Mouse (Mus musculus) midbrain, embryonic 16.5 days (tissue): ENCODE data around the gene Gm8882. TPM values are rescaled to one million over a fixed set of nuclear protein-coding genes. Genes with fewer than 3 reads are reported as not detected.
"Not testable (repeated sequence)": the region's sequence is repeated elsewhere in the genome, so short reads cannot be mapped to it uniquely, and the experiment has no call there.

Experiments used
- ATAC-seq: fragments of 200-750 bp; cut with Nextera tagmentation; 2 replicates; pipeline ENCODE4 v1.8.0; 2017; ENCODE audit warnings: moderate TSS enrichment
- H3K27ac ChIP-seq: fragments of 300-500 bp; sonication (generic); 2 replicates; pipeline ENCODE4 v1.5.1; 2014; ENCODE audit warnings: mild to moderate bottlenecking, low read length, mixed read lengths
- H3K27me3 ChIP-seq: fragments of 300-500 bp; sonication (generic); 2 replicates; pipeline ENCODE4 v1.6.1; 2014; ENCODE audit warnings: low read depth, low read length, mixed read lengths; ENCODE audit not compliant: control insufficient read depth, insufficient read depth
- H3K36me3 ChIP-seq: fragments of 300-500 bp; sonication (generic); 2 replicates; pipeline ENCODE4 v1.6.1; 2014; ENCODE audit warnings: mild to moderate bottlenecking, low read length, moderate library complexity, mixed read lengths; ENCODE audit not compliant: control insufficient read depth, insufficient read depth
- H3K4me1 ChIP-seq: fragments of 300-500 bp; sonication (generic); 2 replicates; pipeline ENCODE4 v1.6.1; 2014; ENCODE audit warnings: mild to moderate bottlenecking, low read length, mixed read lengths; ENCODE audit not compliant: control insufficient read depth, insufficient read depth
- H3K4me2 ChIP-seq: fragments of 300-500 bp; sonication (generic); 2 replicates; pipeline ENCODE4 v1.6.1; 2014; ENCODE audit warnings: mild to moderate bottlenecking, low read length, mixed read lengths
- H3K4me3 ChIP-seq: fragments of 300-500 bp; sonication (generic); 2 replicates; pipeline ENCODE4 v1.5.1; 2014; ENCODE audit warnings: low read depth, mild to moderate bottlenecking, low read length, moderate library complexity, mixed read lengths
- H3K9ac ChIP-seq: fragments of 300-500 bp; sonication (generic); 2 replicates; pipeline ENCODE4 v1.6.1; 2014; ENCODE audit warnings: low read depth, low read length, mixed read lengths
- H3K9me3 ChIP-seq: fragments of 300-500 bp; sonication (generic); replicated peaks from 2 replicates; pipeline ENCODE4 v1.6.1; 2014; ENCODE audit warnings: mild to moderate bottlenecking, low read length, mixed read lengths; ENCODE audit not compliant: control insufficient read depth, poor library complexity, severe bottlenecking
- WGBS: fragments of 180-500 bp; shearing (Covaris S2); extraction: QIAGEN DNeasy Blood & Tissue Kit; methylation state at CpG from one replicate; pipeline ENCODE4 v1.1.7; 2014; 5-methylcytosine and 5-hydroxymethylcytosine counted together
- polyA plus RNA-seq: library from polyadenylated mRNA; unstranded; fragments of >200 nt; fragmentation: Nextera tagmentation; extraction: Ambion mirVana; gene quantifications from 2 replicates; pipeline ENCODE4 v1.2.1, GENCODE M21; 2015

Gm8882 gene
- not detected in 2 replicates for polyA plus RNA-seq

GRCm38 (mm10) chr6:132364034-132364433 lies at the start of gene Gm8882:
Gene Gm8882 (minus strand): TSS chr6:132364134.
- H3K9ac ChIP-seq, H3K27me3 ChIP-seq, H3K4me3 ChIP-seq, H3K27ac ChIP-seq, H3K4me1 ChIP-seq, H3K36me3 ChIP-seq, H3K4me2 ChIP-seq, H3K9me3 ChIP-seq, ATAC-seq: not testable (repeated sequence)
- 59% methylated on average over 1 of the region's 1 CpGs for WGBS

GRCm38 (mm10) chr6:132314657-132315056 lies 49.3 kb downstream of the Gm8882 start, which contains the start of gene Prpmp5:
Gene Prpmp5 (minus strand): TSS chr6:132314757.
- not testable (repeated sequence) for H3K4me3 ChIP-seq, H3K9ac ChIP-seq, H3K27me3 ChIP-seq, H3K4me1 ChIP-seq, ATAC-seq, H3K27ac ChIP-seq, H3K4me2 ChIP-seq, H3K36me3 ChIP-seq, H3K9me3 ChIP-seq

Other genes with a start within 250 kb of the Gm8882 start
- not detected in 2 replicates for gene Prb1, start 153.6 kb downstream of the Gm8882 start, polyA plus RNA-seq
- not detected in 2 replicates for gene Prpmp5, start 49.4 kb downstream of the Gm8882 start, polyA plus RNA-seq
- gene Prh1, start 205.7 kb upstream of the Gm8882 start, polyA plus RNA-seq, result not detected in 2 replicates
- gene Prp2, start 231.8 kb upstream of the Gm8882 start, polyA plus RNA-seq, result not detected in 2 replicates